Mouse (Mus musculus): Measurements from ENCODE around the gene Vmn1r44.
"Not testable (repeated sequence)": the region's sequence is repeated elsewhere in the genome, so short reads cannot be mapped to it uniquely, and the experiment has no call there.

The Vmn1r44 gene

GRCm38 (mm10) chr6:89883360-89883759 lies at the start of gene Vmn1r44:
Gene Vmn1r44, plus strand, starts transcription at chr6:89883660.
- DNase-seq (ENCODE audit: low spot score), result no peak

GRCm38 (mm10) chr6:89857552-89857951 lies 25.9 kb upstream of the Vmn1r44 start:
- no peak for DNase-seq (ENCODE audit: low spot score)

- no peak for DNase-seq (ENCODE audit: low spot score)
Measured at GRCm38 (mm10) chr6:89859839-89860238, 23.6 kb upstream of the Vmn1r44 start.

- DNase-seq (ENCODE audit: low spot score), result no peak
Measured at GRCm38 (mm10) chr6:89863792-89864191, 19.7 kb upstream of the Vmn1r44 start.

- no peak for DNase-seq (ENCODE audit: low spot score)
Measured at GRCm38 (mm10) chr6:89867276-89867675, 16.2 kb upstream of the Vmn1r44 start.

- DNase-seq (ENCODE audit: low spot score), result no peak
Measured at GRCm38 (mm10) chr6:89867976-89868375, 15.5 kb upstream of the Vmn1r44 start.

GRCm38 (mm10) chr6:89876313-89876712 lies 7.1 kb upstream of the Vmn1r44 start, which contains the start of the genes Vmn1r42 and Vmn1r43:
Gene Vmn1r42, minus strand, starts transcription at chr6:89876413.
Gene Vmn1r43, minus strand, starts transcription at chr6:89876413.
- not testable (repeated sequence) for DNase-seq (ENCODE audit: low spot score)

GRCm38 (mm10) chr6:89876963-89877362 lies 6.5 kb upstream of the Vmn1r44 start:
- no peak for DNase-seq (ENCODE audit: low spot score)

GRCm38 (mm10) chr6:89880867-89881266 lies 2.6 kb upstream of the Vmn1r44 start:
- DNase-seq (ENCODE audit: low spot score), result no peak

GRCm38 (mm10) chr6:89883812-89884211 lies 352 bp downstream of the Vmn1r44 start:
- DNase-seq (ENCODE audit: low spot score), result no peak

- DNase-seq (ENCODE audit: low spot score), result not testable (repeated sequence)
Measured at GRCm38 (mm10) chr6:89940498-89940897, 57.0 kb downstream of the Vmn1r44 start, which contains the start of gene Vmn1r45. Gene Vmn1r45, minus strand, starts transcription at chr6:89940598.

GRCm38 (mm10) chr6:89940926-89941325 lies 57.5 kb downstream of the Vmn1r44 start:
- no peak for DNase-seq (ENCODE audit: low spot score)
